Mouse (Mus musculus): ENCODE measurements around the gene Actr5.

Actr5 gene

GRCm38 (mm10) chr2:158668433-158669010 is 43.8 kb downstream of the Actr5 start:
- no peak for DNase-seq

DNA sequence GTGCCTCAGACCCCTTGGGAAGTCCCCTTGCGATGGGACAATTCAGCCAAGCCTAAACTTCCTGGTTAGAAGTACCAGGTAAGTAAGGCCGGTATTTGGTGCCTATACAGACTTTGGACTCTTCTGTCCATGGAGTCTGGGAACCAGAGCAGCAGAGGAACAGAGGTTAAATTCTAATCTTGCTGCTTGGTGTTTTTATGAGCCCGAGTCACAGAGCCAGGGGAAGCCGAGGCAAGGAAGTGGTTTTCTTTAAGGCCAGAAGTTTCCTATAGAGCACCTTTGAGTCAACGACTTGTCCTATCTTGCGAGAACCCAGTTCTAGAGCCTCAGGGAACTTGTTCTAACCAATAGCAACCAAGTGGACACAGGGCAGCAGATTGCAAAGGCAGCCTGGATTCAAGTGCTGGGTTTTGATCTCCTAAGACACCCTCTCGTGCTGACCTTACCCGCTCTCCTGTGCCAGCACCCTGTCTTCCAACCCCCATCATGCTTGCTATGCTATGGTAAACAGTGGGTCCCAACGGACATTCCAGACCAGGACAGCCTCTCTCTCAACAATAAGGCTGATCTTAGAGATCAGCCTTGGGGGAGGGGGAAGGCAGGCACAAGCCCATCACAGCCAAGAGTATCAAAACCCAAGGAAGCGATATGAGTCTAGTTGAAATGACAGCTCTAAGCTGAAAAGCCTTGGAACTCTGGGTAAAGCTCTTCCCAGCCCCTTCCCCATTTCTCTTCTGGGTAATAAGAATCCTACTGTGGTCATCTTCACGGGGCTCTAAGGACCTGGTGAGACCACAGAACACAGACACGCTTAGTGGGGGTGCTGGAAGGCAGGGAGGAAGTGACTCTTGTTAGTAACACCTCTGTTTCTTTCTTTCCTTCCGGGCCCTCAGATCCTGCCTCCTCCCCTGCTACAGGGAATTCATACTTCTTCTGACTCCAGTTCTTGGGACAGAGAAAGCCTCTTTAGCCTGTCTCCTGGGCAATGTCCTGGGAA is 44.8 kb downstream of the Actr5 start:
- DNase-seq, result peak in 1 of 2 experiments; percentile 62

- DNase-seq, result no peak
Measured at GRCm38 (mm10) chr2:158670571-158670970, 45.9 kb downstream of the Actr5 start.

DNA sequence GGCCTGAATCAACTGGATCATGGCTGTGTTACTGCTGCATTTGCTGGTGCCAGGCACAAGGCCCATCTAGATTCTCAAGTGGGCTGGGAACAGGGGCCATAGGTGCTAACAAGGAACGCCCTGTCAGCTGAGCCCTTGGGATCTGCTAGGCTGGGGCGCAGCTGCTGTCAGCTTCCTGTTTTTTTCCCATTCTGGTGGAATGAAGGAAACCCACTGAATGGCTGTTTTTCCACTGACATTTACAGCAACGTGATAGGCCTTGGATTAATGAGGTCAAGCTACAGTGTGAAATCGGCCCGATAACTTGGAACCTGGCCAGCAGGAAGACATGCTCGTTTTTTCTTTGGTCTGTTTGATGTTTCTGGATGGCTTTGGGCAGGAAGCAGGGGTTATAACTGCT is 48.1 kb downstream of the Actr5 start:
- DNase-seq, result peak; percentile 66 to 76

DNA sequence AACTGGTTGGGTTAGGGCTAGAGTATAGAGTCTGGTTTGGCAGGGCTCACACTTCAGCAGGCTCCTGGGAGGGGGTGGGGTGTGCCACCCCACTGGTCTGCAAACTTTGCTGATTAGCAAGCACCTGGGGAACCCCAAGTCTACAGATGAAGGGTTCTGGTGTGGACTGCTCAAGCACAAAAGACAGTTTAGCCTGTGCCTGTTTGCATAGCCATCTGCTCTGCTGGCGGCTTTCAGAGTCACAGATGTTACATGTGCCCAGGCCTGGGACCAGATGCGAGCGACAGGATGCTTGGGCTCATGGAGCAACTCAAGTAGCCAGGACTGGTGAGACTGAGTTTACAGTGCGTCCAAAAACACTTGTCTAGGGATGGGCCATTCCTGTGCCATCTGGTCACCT is 48.8 kb downstream of the Actr5 start:
- peak in 1 of 2 experiments; percentile 30 for DNase-seq

DNA sequence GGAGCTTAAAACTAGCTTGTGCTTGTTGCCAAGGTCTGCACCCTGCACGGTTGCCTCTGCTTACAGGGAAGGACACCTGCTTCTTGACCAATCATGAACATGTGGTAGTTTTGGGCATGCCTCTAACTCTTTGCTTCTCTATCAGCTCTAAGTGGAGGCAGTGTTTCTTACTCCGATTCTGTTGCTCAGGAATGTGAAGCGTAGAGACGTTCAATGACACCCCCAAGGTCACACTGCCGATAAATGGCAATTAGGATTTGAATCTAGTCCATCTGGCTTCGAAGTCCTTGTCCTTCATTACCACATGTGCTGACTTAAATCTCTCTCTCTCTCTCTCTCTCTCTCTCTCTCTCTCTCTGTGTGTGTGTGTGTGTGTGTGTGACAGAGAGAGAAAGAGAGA is 49.4 kb downstream of the Actr5 start:
- no peak for DNase-seq

- DNase-seq, result no peak
Measured at GRCm38 (mm10) chr2:158674759-158675158, 50.1 kb downstream of the Actr5 start.

GRCm38 (mm10) chr2:158675161-158675560 is 50.5 kb downstream of the Actr5 start:
- DNase-seq, result no peak

GRCm38 (mm10) chr2:158675907-158676533 is 51.3 kb downstream of the Actr5 start:
- DNase-seq, result no peak

DNA sequence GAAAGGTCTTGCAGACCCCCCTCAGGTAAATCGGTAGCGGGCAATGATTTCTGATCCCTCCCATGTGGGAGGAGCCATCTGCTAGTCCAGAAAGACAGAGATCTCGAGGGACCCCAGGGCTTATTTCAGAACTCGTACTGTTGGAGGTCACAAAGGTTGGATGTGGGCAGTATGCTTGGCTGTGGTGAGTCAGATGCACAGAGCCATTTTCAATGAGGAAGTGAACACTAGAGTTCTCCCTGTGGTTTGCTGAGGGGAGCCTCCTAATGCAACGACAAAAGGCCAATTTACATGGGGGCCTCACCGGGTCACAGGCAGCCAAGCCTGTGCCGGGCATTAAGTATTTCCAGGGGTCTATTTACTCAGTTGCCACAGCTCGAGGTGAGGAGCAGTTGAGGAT is 53.3 kb downstream of the Actr5 start:
- DNase-seq, result no peak

DNA sequence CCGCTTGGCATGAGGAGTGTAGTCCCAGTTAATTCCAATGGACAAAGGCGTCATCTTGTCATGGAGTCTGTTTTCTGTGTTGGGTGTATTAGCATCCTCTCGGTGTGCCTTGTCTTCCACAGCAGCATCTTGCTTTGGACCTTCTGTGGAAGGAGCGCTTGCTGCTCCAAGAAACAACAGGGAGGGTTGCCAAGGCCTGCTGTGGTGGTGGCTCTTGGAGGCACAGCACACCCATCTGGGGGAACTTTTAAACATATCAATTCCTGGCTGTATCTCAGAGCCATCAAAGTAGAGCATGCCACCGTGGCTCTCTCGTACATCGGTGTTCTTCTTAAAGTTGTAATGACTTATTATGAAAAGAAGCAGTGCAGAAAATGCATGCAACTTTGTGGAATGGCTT is 54.4 kb downstream of the Actr5 start:
- DNase-seq, result no peak

DNA sequence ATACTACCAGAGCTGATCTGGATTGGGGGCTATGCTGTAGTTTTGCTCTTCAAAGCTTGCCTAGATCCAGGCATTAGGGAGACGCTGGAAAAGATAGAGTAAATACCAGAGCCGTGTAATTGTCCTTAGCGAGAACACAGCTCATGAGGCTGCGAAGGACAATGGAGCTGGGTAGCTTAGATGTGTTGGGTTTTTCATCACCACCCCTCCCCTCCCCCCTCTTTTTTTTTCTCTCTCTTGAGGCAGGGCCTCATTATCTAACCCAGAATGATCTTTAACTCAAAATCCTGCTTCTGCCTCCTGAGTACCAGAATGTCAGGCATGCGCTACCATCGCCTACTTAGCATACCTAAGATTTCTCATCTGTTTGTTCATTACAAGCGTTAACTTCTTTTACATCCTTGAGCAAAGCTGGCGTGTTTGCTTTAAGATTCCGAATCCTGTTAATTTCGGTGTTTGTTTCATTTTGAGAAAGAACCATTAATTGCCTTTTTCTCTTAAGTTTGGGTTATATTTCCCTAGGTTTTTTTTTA is 55.7 kb downstream of the Actr5 start:
- DNase-seq, result no peak

DNA sequence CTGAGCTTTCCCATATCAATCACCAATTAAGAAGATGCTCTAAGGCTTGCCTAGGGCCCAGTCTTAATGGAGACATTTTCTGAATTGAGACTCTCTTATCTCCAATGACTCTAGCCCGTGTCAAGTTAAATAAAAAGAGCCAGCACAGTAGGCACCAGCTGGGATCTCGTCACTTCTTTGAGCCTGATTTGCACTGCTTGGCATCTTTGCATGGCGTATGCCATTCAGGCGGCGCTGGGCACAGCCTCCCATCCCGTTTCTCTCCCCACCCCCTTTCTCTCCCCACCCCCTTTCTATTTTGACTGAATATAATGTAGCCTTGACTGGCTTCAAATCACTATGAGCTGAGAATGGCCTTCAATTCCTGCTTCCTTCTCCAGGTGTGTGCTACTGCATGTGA is 57.0 kb downstream of the Actr5 start:
- no peak for DNase-seq

DNA sequence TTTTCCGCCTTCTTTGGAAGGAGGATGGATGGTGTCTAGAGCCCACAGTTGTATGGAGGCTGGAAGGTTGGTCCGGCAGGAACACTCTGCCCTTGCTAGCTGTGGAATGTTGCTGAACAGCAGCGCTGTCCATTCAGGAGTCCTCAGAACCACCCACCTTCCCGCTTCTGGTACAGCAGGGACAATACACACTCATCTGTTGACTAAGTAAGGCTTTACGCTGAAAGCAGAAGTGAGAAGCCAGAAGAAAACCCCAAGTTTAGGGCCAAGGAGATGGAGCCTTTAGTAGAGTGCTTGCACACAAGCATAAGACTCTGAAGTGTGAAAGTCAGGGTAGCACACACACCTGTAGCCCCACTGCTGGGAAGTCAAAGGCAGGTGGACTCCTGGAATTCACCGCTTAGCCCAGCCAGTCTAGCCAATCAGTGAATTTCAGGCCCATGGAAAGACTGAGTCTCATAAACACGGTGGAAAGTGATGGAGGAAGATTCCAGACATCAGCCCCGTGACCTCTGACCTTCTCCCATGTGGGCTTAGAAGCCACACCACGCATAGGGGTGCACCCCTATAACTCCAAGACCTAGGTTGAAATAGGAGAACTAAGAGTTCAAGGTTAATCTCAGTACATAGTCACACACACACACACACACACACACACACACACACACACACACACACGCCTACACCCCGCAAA is 57.8 kb downstream of the Actr5 start:
- no peak for DNase-seq

- no peak for DNase-seq
Measured at GRCm38 (mm10) chr2:158683038-158683413, 58.3 kb downstream of the Actr5 start.

- DNase-seq, result no peak
Measured at GRCm38 (mm10) chr2:158684247-158684843, 59.7 kb downstream of the Actr5 start.

DNA sequence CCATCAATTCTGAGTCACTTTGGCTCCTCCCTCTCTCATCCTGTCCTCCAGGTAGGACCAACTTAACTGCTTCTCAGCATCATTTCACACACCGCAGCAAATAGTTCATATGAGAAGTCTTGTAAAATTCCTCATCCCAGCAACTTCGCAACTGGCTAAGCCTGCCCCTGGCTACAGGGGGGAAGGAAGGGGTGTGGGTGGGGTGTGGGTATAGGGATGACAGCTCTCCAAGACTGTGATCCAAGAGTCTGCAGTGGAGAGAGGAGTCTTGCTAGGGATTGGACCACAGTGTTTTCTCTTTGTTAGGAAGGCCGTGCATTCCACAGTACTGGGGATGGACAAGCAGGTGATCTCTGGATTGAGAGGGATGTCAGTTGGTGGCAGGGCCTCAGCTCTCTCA is 60.2 kb downstream of the Actr5 start:
- DNase-seq, result no peak

GRCm38 (mm10) chr2:158686394-158686793 is 61.7 kb downstream of the Actr5 start:
- DNase-seq, result no peak

GRCm38 (mm10) chr2:158687804-158688241 is 63.1 kb downstream of the Actr5 start:
- DNase-seq, result peak; percentile 76 to 86

Data from lung, postnatal 4 days (tissue).